Mouse (Mus musculus): Measurements from ENCODE around the gene Txnrd1.

DNA sequence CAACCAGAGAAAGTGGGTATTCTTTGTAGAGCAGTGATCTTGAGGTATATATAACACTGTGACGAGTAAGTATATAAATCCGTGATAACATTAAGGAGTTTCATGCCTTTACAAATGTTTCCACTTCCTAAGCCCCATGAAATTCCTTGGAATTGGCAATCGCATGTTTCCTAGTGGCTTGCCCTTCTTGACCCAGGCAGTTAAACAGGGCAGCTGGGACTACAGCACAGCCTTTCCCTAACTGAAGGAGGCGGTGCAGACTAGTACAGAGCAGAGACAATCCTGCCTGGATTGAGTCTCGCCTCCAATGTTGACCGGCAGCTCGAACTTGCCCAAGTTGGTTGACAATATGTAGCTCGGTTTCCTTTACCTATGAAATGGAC lies 25.8 kb downstream of the Txnrd1 start:
- no peak for TF ChIP-seq EP300 (IDR thresholded peaks at IDR 0.05; ENCODE audit: low read depth)
- peak; percentile 47 for TF ChIP-seq CTCF (IDR thresholded peaks at IDR 0.05; ENCODE audit: low read depth)

Measured in heart, postnatal 0 days (tissue).